Mouse (Mus musculus) spleen, postnatal 4 days (tissue): ENCODE measurements at regions not wholly inside any gene's neighbourhood (a gene's known extent, or its start where the extent isn't known, plus 50 kb on each side); places are given as distances from the start of the nearest gene placed in this dataset.
A peak's percentile ranks its signal among the peaks of the same experiment; 100 is the strongest.

ENCODE experiments used
- DNase-seq, 2 experiments: peaks; one replicate each; pipeline ENCODE4 v3.0.0; 2022; ENCODE audit warnings: low spot score in 2 of 2

DNA sequence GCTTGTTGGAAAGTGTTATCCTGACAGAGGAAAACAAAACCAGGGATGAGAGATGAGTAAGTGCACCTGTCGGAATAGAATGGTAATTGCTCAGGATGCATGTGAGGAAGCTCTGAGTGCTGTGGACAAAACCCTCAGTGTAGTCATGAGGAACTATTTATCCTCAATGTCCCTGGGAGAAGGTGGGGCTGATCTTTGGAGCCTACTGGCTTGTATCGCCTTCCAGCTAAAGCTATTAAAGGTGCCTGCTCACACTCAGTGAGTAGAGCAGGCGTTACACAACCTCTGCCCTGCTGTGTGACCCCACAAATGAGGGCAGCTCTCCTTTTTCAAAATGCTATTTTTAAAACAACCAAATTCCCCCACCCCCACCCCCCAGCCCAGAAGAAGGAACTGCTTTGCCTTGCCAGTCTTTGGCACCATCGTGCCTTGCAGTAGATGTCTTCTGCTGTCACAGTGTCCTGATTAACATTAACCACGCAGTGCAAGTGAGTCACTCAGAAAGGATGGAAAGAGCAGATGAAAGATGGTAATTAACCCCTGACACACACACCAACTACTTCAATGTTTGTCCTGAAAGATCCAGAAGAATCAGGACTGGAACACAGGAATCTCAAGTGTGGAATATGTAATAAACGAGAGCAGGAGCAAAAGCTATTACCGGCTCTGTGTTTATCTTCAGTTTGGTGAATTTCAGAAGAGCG lies 440.8 kb upstream of the Tnp1 start:
- DNase-seq = peak in 1 of 2 experiments; percentile 37

DNA sequence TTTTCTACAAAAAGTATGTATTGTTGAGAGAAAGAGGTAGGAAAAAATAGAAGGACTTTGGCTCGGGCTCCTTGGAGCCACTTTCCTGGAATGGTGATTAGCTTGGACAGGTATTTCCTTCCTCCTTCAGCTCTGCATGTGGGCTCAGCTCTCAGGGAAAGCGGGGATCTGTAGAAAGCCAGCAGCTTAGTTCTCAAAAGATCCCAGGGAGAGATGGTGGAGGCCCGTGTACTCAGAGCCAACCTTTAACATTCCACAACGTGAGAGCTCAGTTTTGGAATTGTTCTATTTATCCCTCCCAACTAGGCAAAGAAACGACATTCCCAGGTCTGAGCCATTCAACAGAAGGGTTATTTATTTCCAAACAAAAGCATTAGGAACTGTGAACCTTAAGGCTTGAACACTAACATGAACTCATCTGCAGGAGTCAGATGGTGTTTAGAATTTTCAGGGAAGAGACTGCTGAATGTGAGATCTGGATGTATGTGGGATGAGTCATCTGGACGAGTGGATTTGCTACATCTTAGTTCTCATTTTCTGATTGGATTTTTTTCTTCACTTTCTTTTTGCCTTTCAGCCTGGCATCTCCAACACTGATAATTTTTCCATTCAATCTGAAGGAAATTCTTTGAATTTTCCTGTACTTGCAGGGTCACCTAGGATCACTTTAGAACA lies 428.6 kb upstream of the Tnp1 start:
- peak in 1 of 2 experiments; percentile 4 for DNase-seq

DNA sequence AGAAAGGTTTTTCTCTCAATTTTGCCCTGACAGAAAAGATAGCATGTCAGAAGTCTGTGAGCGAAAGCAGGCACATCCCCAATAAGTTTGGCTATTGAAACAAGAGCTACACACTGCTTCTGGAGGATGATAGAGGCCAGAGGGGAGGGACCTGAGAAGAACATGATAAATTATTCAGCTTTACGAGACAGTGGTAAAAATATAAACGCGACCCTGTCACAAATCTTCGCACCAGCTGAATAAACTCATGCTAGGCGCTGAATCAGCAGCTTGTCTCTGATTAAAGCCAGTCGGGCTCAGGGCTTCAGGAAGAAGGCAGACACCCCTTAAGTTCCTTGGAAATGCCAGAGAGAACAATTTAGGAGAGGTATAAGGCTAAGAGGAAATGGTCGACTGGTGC lies 422.7 kb upstream of the Tnp1 start:
- no peak for DNase-seq

DNA sequence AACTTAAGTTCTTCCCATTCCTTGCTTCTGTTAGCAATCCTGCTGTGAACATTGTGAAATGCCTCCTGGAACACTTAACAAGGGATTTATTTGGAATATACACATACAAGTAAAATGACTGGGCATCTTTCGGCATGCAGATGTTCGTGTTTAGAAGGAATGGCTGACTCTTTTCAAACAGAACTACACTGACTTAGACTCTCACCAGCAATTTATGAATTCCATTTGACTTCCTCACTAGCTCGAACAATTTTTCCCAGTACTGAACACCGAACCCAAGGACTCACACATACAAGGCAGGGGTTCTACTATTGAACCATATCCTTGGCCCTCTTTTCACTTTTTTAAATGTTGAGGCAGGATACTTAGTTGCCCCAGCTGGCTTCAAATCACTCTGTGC lies 412.4 kb upstream of the Tnp1 start:
- no peak for DNase-seq

DNA sequence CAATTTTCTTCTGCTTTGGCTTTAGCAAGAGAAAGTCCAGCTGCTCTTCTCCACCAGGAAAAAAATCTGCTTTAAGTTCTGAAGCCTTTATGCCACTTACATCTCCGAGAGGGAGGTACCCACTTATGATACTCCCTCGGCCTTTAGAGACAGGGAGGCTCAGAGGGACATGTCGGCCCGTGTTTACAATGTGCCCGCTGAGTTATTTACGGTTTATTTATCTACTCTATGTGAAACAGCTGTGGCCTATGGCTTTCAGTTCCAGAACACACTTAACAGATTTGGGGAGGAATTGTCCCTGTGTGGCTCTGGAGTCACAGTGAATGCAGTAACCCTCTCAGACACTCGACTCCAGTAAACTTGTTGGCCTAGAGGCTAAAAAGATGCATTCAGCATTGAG lies 409.3 kb upstream of the Tnp1 start:
- no peak for DNase-seq

DNA sequence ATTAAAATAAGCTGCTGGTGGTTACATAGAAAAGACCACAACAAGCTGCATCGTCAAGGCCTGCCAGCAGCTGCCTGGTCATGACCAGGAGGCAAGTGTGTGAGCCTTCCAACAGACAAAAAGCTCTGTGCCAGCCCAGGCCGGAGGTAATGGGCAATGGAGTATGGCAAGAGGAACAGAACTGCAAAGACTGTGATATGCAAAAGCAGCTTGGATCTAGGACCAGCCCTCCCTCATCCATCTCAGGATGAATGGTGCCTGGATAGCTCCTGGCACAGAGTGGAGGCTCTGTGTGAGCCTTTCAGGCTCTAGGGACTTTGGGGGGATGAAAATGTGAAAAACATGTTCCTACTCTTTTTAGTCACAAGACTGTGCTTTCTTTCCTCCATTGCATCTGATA lies 402.5 kb upstream of the Tnp1 start:
- DNase-seq = no peak

DNA sequence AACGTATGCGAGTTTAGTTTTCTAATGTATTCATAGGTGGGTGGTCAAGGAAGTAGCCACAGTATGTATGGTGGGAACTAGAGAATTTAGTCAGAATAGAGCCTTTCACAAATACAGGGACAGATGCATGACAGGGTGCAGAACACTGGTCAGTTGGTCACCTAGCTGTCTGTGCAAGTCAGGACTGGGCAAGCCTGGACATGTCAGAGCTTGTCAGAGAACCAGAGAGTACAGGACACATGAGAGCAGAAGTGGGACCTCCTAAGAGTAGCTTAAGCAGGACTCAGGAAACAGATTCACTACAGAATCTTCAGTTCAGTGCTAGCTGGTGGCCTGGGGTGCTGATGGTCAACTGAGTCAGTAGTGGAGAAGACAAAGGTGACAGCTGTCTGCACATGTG lies 395.7 kb upstream of the Tnp1 start:
- DNase-seq = no peak

DNA sequence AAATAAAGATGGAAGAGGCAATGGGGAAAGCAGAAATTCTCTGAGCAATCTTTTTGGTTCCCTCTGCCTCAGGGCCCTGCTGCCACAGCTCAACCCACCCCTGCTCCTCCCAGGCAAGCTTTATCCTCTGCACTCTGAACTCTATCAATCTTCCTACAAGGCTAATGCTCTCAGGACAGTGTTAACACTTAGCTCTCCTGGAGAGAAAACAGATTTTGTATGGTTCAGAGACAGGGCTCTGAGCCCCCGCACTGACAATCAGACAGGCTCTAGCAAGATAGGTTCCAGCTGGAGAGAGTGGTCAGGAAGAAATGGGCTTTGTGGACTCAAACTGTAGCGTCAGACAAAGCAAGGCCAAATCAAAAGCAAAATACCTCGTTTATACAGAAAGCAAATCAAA lies 383.5 kb upstream of the Tnp1 start:
- DNase-seq = no peak

DNA sequence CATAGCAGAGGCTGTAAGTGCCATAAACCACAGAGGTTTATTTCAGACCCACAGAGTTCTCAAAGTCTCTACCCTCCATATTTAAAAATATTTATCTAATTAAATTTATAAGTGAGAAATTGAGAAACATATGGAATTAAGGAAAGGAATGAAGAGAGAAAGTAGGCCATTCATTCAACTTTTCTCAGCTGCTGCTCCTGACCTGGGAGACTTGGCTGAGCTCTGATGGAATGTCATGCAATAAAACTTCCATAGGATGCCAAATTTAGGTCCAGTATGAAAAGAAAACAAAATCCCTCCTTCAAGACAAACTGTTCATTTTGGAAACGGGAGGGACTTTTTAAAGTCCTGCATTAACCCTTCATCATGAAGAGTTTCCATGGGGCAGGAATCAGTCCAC lies 379.3 kb upstream of the Tnp1 start:
- no peak for DNase-seq

DNA sequence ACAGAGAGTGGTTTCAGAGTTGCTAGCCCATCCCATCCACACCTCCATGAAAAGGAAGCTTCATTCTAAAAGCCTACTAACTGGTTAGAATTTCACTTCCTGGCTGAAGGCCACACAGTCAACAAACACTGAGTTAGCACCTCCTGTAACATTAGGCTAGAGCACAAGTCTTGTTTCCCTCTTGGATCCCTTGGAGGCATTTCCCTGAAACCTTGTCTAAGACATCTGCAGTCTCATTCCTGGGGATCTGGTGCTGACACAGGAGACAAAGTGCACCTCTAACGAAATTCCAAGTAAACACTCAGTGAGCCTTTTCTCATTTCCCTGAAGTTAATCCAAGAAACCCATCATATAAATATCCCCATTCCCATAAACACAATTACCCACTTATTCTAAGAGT lies 378.8 kb upstream of the Tnp1 start:
- no peak for DNase-seq

DNA sequence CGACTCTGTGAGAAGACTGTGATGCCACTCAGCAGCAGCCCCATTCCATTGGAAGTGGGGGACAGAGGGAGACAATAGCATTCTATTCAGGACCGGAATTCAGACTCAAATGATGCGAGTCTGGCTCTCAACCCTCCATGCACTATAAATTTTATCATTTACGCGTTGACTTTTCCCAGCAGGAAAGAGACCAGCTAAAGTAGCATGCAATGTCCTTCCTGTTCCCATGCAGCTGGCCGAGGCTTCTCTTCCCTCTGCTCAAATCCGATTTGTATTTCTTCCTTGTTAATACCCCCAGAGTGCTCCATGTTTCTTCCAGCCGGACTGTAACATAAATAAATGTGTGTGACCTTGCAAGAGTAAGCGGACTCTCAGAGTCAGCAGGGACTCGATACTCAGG lies 376.4 kb upstream of the Tnp1 start:
- no peak for DNase-seq

DNA sequence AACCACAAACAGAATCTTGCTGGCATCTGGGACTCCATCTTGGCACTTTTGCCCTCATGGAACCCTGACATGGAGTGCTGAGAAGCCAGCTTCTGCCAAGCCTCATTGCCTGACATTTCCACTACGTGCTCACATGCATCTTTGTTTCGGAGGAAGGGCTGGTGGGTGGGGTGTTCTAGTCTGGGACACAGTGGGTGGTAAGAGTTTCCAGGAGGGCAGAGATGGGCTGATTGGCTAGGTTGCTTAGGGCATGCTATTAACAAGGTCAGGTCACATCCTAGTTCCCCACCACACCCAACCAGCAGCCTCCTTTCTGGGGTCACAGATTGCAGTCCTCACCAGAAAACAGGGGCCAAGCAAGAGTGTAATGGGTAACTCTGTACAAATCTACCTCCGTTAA lies 374.3 kb upstream of the Tnp1 start:
- no peak for DNase-seq

DNA sequence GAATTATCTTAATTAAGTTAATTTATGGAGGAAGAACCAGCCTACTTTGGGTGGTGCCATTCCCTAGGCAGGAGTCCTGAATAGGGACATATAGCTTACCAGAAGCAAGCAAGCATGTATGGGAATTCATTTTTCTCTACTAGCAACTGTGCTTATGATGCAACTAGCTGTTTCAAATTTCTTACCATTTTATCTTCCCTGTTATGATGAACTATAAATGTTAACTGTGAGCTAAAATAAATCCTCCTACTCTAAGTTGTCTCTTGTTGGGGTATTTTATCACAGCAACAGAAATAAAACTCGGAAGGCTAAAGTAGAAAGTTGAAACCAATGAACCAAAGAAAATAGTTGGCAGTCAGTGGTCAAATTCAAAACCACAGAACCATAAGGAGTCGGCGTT lies 373.5 kb upstream of the Tnp1 start:
- DNase-seq = no peak

DNA sequence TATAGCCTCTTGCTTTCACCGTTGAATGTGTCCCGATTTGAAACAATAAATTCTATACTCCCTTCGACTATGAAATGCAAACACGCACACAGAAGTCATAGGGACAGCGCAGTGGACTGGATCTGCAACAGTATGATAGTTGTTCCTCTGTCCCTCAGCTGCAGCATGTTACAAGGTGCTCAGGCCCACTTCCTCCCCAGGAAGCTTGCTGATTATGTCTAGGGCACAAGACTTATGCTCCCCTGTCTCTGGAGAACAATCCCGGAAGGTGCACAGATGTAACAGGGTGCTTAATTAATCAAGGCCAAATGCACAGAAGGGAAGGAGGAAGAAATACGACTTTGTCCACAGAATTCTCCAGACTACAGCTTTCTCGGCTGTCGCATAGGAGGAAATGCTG lies 365.9 kb upstream of the Tnp1 start:
- no peak for DNase-seq

DNA sequence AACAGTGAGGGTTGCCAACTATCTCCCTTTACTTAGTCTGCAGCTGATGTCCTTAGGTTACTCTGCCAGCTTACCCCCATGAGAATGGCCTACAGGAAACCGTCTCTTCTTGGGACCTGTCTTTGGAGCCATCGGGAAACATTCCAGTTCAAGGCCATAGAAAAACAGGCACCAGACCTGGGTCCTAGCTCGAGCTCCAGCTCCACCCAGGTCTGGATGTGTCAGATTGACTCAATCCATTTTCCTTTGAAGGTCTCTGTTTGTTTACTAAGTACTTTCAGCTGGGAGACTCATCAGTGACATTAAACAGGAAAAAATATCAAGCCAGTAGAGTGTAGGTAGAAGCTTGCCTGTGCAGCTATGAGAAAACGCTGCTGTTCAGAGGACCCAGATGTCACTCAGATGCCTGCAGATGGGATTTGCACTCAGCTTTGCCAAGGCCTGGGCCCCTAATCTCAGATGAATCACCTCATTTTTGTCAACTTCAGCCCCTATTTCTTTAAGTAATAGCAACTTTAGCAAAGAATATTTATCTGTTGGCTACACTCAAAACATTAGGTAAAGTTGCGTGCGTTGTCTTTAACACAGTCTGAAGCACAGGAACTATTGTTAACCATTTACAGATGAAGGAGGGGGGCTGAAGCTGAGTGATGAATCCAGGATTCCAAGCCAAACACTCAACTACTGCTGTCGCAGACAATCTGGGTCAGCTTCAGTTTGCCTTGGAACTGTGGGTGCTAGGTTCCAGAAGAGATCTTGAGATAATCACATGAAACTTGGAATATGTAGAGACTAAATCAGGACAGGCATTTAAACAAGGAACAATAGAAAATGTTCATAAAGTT lies 359.0 kb upstream of the Tnp1 start:
- DNase-seq = no peak

DNA sequence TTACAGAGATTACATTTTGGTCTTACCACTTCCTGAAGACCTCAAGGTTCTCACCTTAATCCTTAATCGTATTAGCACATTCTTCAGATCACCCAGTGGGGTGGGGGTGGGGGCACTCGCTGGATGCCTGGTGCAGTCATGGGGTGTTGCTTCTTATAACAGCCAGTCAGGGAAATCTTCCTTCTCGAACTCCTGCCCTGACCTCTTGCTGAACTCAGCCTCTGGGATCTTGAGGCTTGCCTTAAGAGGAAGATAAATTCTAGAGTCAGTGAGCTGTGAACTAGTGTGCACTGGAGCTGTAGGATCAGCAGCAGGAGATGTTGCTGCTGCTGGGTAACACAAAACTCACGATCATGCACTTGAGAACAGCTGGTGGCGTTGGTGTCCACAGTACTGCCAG lies 352.5 kb upstream of the Tnp1 start:
- no peak for DNase-seq

DNA sequence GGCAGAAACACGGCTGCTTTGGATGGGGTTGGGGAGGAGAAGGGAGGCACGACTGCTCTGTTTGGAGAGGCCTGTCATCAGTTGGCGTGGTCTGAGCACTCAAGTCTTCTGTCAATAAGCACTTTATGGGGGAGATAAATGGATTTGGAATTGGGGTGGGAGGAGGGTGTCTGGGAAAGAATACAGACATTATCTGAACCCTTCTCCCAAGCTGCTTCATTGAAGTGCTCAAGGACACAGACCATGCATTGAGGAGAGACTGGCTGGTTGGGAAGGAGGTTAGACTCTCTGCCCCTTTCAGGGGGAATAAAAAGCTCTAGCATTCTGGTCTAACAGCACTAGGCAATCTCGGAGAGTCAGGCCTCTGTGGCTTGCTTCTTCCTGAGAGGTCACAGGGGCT lies 350.1 kb upstream of the Tnp1 start:
- no peak for DNase-seq

DNA sequence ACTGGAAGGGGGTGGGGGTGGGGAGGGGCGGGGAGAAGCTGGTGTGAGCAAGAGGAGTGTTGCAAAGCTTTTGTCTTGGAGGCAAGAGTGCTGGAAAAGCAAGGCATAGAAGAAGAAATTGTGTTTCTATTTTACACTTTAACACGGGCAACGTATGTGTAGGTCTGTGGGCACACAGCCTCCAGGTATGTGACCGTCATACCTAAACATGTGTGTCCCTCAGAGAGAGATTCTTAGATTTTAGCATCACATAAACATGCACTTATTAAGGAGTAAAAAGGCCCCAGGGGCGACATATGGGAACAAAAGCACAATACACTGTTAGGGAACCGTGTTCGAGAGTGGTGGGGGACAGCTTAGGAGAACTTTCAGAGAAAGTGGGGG lies 348.6 kb upstream of the Tnp1 start:
- DNase-seq = no peak

DNA sequence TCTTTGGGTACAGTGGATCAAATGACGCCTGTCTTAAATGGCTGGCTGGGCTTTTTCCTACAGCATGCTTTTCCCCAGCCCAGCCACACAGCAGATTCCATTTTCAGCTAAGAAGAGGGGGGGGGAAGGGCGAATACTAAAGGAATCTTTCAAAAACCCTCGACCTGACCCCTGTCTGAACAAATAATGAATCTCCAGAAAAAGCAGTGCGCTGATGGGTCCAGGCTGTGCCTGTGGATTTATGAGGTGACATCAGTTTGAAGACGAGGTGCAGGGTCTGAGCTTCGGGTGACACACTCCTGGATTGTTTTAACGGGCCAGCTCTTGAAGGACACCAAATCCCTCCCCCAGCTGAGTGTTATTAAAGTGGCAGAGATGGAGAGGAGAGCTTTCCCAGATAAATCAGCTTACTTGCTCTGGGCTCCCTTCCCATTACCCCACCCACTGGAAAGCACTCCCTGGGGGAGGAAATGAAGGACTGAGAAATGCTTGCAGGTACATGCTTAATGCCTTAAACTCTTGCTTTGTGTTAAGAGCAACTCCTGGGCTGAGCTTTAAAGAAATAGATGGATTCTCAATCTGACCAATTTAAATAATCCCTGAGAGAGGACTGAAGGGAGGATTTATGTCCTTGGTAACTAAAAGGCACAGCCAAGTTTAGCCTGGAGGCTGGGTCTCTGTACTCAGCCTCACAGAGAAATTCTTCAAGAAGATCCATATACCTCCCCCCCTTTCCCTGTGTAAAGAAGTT lies 348.0 kb upstream of the Tnp1 start:
- no peak for DNase-seq

DNA sequence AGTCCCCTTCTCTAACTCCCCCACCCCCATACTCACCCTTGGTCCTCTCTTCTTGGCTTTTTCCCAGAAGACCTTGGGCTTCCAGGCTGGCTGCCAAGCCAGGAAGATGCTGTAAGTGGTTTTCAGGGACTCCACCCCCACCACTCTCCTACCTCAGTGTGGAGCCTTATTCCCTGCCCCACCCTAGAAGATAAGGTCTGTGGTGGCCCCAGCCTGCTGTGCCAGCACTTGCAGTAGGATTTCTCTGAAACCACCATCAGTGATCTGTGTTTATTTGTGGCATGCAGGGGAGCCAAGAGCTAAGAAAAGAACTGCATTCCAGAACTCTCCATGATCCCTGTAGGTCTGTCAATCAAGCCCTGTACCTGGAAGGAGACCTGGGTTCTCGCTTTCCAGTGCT lies 346.4 kb upstream of the Tnp1 start:
- DNase-seq = no peak

DNA sequence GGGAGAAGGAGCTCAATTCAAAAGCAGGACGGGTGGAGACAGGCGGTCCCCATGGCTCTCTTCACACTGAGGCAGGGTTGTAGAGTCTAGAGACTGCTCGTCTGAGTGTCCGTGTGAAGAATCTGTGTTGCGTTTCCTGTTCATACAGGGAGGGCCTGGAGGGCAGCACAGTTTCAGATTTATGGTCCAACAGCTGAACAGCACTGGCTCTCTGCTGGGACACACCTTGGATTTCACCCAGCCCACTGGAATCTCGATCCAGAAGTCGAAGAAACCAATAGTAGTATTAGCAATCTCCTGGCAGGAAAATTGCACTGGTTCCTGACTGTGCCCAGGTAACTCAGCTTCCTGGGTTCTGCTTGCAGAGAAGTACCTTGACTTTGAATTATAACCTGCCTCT lies 345.6 kb upstream of the Tnp1 start:
- DNase-seq = no peak

DNA sequence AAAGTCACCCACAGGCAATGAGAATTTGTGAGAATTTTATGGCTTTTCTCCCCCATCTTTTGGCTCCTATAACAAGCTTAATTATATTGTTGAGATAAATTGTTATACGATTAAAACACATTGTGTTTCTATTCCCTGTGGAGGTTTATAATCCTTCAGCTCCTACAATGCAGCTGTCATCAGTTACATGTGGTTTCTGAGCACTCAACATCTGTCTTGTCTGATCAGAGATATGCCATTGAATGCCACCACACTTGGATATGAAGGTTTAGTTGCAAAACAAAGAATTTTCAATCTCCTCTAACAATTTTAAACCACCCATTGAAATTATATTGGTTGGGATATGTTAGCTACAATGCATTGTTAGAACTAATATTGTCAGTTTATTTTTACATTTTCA lies 338.7 kb upstream of the Tnp1 start:
- no peak for DNase-seq
